Mouse (Mus musculus) bone marrow macrophage, adult 2 months (primary cell): ENCODE measurements around the gene Fto. TPM values are rescaled to one million over a fixed set of nuclear protein-coding genes. Genes with fewer than 3 reads are reported as not detected.

Source experiments
- H3K27ac ChIP-seq: 2 replicates; pipeline ENCODE4 v1.5.1; 2012; ENCODE audit warnings: low read depth, low read length; ENCODE audit not compliant: insufficient read depth
- H3K4me1 ChIP-seq: 2 replicates; pipeline ENCODE4 v1.6.1; 2012; ENCODE audit warnings: low read length; ENCODE audit not compliant: control insufficient read depth, insufficient read depth
- H3K4me3 ChIP-seq: 2 replicates; pipeline ENCODE4 v1.5.1; 2012; ENCODE audit warnings: mild to moderate bottlenecking, low read length, moderate library complexity; ENCODE audit not compliant: insufficient read depth
- CTCF ChIP-seq: IDR thresholded peaks from 2 replicates; pipeline ENCODE4 v1.5.1; 2012; ENCODE audit warnings: low read depth, mild to moderate bottlenecking, low read length, moderate library complexity
- POLR2A ChIP-seq: IDR thresholded peaks from 2 replicates; pipeline ENCODE4 v1.6.1; 2012; ENCODE audit warnings: mild to moderate bottlenecking, low read depth, low read length, borderline replicate concordance
- polyA plus RNA-seq: library from polyadenylated mRNA; stranded (reverse); fragments of >200 nt; gene quantifications from 2 replicates; pipeline ENCODE4 v1.2.4, GENCODE M21; 2012; ENCODE audit not compliant: missing spikeins, insufficient read depth, insufficient read length

Gene Fto
- polyA plus RNA-seq, 1 experiment = 26.4 TPM

DNA sequence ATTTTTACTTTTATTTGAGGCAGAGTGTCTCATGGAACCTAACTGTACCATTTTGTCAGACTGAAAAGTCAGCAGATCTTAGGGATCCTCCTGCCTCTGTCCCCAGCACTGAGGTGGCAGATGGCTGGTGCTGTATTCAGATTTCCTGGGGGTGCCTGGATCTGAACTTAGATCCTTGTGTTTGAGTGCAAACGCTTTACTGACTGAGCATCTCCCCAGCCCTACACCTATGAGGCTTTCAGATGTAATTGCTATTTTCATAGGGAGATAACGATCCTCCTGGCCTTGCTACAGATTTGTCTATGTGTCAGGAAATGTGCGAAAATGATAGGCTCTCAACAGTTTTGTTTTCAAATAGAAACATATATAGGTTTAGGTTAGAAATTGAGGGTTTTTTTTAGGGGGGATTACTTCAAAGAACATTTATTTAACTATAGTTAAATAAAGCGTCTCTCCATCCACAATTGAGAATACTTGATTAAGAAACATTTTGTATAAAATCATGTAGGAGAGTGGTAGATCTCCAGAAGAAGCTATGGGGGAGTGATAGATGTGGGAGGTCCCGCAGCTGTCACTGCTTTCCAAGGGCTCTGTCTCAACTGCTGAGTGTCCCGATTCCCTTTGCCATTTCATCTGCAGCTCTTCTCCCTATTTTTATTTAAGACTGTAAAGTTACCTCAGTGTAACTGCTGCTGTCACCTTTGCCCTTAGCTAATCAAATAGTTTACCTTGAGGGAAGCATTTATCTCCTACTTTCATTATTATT lies 25.2 kb downstream of the Fto start:
- H3K27ac ChIP-seq = no peak overlapping the region

DNA sequence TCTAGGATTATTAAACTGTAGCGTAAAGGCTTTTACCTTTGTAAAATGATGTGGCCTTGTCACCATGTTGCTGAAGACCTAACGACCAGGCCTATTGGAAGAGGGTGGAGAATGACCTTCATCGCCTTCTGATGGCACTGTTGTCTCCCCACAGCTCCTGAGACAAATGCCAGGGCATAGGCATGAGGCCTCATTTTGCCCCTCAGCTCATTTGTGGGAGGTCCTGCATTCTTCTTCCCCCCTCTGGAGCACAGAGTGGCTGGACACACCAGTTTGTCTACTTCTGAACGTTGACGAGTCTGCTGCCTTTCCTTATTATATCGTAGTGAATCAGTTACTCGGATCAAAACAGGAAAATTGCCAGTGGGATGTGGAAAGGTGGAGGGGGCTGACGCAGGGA lies 26.3 kb downstream of the Fto start:
- Histone ChIP-seq H3K27ac (no peak overlapping the region), H3K4me3 (no peak overlapping the region), H3K4me1 (peaks cover 16% of the 10 kb centered on the region)
- TF ChIP-seq CTCF = no peak
- no peak for TF ChIP-seq POLR2A

More for the DNA sequence above, 25.2 kb downstream of the Fto start:
- TF ChIP-seq POLR2A = no peak
- peaks cover 10% of the 10 kb centered on the region for H3K4me1 ChIP-seq
- H3K4me3 ChIP-seq = no peak overlapping the region

DNA sequence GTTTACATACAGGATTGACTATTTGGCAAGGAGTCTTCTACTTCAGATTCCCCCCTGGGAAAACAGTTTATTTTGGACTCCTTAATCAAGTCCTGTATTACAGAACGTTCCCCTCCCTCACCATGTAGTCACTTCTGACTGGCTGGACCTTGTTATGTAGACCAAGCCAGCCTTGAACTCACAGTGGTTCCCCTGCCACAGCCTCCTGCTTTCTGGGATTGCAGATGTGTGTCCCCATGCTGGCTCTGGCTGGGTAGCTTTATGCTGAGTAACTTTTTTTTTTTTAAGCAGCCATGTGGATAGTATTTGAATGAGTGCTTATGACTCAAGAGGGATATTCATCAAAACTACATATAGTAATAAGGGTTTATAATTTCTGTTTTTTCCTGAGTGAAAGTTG lies 27.4 kb downstream of the Fto start:
- Histone ChIP-seq H3K27ac (no peak overlapping the region), H3K4me3 (no peak overlapping the region), H3K4me1 (peaks cover 23% of the 10 kb centered on the region)
- TF ChIP-seq CTCF = no peak
- TF ChIP-seq POLR2A = no peak

DNA sequence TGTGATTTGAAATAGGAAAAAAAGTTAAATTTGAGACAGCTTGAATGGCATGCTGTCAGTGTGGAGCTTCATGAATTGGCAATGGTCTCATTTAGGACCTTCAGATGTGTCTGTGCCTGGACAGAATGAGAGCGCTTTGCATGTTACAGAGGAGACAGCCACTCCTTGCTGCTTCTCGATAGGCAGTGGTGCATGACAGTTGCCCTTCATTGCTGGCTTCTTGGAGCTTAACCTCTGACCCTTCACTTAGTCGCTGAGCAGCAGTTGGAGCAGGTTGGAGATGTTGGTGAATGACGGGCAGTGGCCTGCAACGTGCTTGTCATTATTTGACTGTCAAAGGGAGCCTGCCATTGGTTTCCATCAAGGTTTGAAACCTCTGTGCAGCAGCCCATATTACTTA lies 28.9 kb downstream of the Fto start:
- TF ChIP-seq CTCF = no peak
- TF ChIP-seq POLR2A = no peak
- H3K4me3 ChIP-seq = no peak overlapping the region
- peaks cover 23% of the 10 kb centered on the region for H3K4me1 ChIP-seq
- no peak overlapping the region for H3K27ac ChIP-seq

DNA sequence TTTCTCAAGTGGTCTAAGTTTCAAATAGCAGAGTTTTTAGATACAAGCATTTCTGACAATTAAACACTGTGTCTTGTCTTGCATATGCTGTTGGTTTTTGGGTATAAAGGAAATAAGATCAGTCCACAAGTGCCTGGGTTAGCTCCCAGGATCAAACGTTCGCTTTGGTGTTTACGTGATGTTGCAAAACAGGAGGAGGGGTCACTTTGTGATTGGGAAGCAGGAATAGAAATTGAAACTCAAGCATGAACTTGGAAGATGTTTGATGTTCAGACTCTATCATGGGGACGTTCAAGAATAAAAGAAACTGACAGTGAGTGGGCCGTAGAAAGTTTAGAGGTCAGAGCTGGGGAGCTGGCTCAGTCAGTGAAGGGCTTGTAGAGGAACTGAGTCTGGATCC lies 29.5 kb downstream of the Fto start:
- TF ChIP-seq POLR2A (no peak), CTCF (no peak)

DNA sequence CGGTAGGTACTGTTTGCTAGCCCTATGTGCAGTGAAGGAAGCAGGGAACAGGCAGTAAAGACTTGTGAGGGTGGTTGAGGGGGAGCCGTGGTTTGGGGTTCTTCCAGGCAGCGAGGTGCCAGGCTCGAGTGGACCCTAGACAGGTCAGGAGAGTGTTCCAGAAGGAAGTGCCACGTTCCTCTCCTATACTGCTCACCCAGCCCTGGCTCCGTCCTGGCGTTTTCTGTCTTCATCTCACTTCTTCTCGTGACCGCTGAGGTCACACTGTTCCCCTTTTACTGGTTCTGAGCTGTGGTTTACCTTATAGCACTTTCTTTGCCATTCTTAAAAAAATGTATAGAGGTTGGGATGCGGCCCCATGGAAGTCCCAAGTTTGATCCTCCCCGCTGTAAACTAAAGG lies 31.3 kb downstream of the Fto start:
- TF ChIP-seq POLR2A (no peak), CTCF (no peak)
- H3K4me3 ChIP-seq = no peak overlapping the region
- no peak overlapping the region for H3K27ac ChIP-seq
- H3K4me1 ChIP-seq = peaks cover 23% of the 10 kb centered on the region

More for the DNA sequence above, 29.5 kb downstream of the Fto start:
- H3K4me3 ChIP-seq = no peak overlapping the region
- peaks cover 23% of the 10 kb centered on the region for H3K4me1 ChIP-seq
- no peak overlapping the region for H3K27ac ChIP-seq

DNA sequence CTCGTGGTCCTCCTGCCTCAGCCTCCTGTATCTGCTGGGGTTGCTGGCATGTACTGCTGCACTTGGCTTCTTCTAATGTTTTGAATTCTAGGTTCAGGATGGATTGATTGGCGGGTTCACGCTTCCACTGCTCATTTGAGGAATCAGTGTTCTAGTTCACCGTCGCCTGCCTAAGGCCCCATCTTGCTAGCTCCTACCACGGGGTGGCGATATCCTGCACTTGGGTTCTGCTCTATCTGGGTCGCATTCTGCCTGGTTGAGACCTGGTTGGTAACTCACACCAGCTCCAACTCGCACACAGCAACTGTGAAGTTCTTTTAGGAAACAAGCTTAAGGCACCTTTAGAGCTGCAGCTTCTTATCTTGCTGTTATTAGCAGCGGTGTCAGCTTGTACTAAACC lies 33.8 kb downstream of the Fto start:
- Histone ChIP-seq H3K4me3 (no peak overlapping the region), H3K27ac (no peak overlapping the region), H3K4me1 (peaks cover 24% of the 10 kb centered on the region)
- TF ChIP-seq CTCF (no peak), POLR2A (no peak)

DNA sequence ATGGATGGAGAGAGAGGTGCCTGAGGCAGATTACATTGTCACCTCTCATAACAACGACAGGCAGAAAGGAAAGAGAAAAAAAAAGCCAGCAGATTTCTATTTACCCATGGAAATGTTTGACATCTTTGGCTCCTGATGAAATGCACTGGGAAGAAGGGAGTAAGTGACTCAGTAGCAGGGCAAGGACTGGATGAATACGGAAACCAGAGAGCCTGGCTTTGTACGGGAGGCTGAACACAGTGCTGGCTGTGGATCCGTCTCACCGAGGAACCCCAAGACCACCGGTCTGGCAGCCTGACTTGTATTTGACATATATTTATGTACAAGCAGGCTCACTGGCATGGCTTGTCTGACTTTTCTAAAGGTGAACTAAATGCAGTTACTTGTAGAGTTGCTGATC lies 34.3 kb downstream of the Fto start:
- peaks cover 20% of the 10 kb centered on the region for H3K4me1 ChIP-seq
- H3K27ac ChIP-seq = no peak overlapping the region
- no peak overlapping the region for H3K4me3 ChIP-seq
- no peak for TF ChIP-seq CTCF
- TF ChIP-seq POLR2A = no peak

DNA sequence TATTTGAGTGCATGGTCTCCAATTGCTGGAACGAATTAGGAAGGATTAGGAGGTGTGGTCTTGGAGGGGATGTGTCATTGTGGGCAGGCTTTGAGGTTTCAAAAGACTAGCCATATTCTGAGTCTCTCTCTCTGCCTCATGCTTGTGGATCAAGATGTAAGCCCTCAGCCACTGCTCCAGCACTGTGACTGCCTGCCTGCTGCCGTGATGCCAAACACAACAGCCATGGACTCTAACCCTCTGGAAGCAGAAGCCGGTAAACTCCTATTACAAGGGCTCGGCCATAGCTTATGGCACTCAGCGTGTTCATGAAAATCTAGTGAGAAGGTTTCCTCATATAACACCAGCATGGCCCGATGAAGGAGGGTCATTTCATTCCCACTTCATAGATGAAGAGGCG lies 36.5 kb downstream of the Fto start:
- peaks cover 9% of the 10 kb centered on the region for H3K4me1 ChIP-seq
- H3K4me3 ChIP-seq = no peak overlapping the region
- TF ChIP-seq CTCF (no peak), POLR2A (no peak)
- no peak overlapping the region for H3K27ac ChIP-seq

DNA sequence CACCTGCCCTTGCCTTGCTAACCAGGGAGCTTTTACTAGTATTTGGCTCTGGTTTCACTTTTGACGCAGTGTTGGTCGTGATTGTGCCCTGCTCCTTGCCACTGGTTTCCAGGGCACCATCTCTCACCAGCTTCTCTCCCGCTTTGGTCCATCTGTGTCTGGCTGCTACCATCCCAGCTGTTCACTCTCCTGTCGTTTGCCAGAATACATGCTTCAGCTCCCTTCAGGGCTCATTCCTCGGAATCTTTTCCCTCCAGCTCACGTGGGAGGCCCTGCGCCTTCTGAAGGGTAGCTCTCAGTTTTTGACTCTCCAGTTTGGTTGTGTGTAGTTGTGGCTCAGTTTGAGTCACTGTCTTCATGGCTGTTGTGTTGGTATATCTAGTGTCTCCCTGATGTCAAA lies 37.3 kb downstream of the Fto start:
- no peak for TF ChIP-seq CTCF
- TF ChIP-seq POLR2A = no peak
- Histone ChIP-seq H3K4me1 (peaks cover 7% of the 10 kb centered on the region), H3K27ac (no peak overlapping the region), H3K4me3 (no peak overlapping the region)

DNA sequence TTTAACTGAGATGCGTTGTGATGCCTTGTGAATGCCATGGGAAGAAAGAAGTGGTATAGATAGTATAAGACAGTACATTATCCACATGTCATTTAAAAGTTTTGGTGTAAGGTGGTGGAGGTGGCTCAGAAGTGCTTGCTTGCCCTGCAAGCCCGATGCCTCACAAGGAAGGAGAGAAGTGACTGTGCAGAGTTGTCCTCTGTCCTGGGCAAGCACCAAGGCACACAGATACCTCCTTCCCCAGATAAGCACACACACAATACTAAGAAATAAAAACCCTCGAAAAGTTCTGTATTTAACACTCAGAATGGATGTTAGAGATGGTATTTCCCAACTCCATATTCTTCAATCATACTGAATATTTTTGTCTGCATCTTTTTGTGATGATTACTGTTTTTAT lies 39.3 kb downstream of the Fto start:
- Histone ChIP-seq H3K4me1 (peaks cover 15% of the 10 kb centered on the region), H3K27ac (no peak overlapping the region), H3K4me3 (no peak overlapping the region)
- TF ChIP-seq POLR2A (no peak), CTCF (no peak)
